ENCODE assay signal across 8 mouse cellular contexts in genomic region chr1:191419991-191420751, GRCm38 (mm10). TPM values are rescaled to one million over a fixed set of nuclear protein-coding genes. Genes with fewer than 3 reads are reported as not detected.
DNase-seq lines count a peak whose midpoint lies in the region; ATAC-seq and TF ChIP-seq lines count a peak whose summit lies in the region.

No protein-coding gene starts in this region.

- no peak overlapping the region for H3K4me2 ChIP-seq in stomach, embryonic 15.5 days
- H3K4me2 ChIP-seq in intestine, postnatal 0 days (replicated peaks; ENCODE audit: low read depth): no peak overlapping the region

- H3K4me3 ChIP-seq in stomach, embryonic 15.5 days (replicated peaks): no peak overlapping the region
- H3K4me3 ChIP-seq in intestine, postnatal 0 days (ENCODE audit: low read depth, low read length): no peak overlapping the region

- peak; percentile 43 for DNase-seq in ovary, postnatal 36 days (ENCODE audit: low spot score)
- DNase-seq in ovary, postnatal 14 days (ENCODE audit: low spot score): no peak
- DNase-seq in gastrocnemius, adult 8-10 months (ENCODE audit: low spot score in 2 of 2): peak; percentile 34 to 65
- DNase-seq in kidney, adult 9 months: peak; percentile 77
- no peak for DNase-seq in spleen, adult 12 weeks (ENCODE audit: low spot score)
- no peak for DNase-seq in spleen, postnatal 36 days (ENCODE audit: low spot score in 2 of 2)

- peak overlapping the region; percentile 49 for H3K27ac ChIP-seq in stomach, embryonic 15.5 days
- no peak overlapping the region for H3K27ac ChIP-seq in intestine, postnatal 0 days (ENCODE audit: low read depth, low read length)

- no peak overlapping the region for H3K9ac ChIP-seq in stomach, embryonic 15.5 days
- H3K9ac ChIP-seq in intestine, postnatal 0 days (ENCODE audit: low read depth, low read length): no peak overlapping the region; the same call in 1 of the 2 replicates

- no peaks in the 10 kb centered on the region for H3K36me3 ChIP-seq in stomach, embryonic 15.5 days
- no peaks in the 10 kb centered on the region for H3K36me3 ChIP-seq in intestine, postnatal 0 days (ENCODE audit: control insufficient read depth, insufficient read depth)

- 20% methylated on average over 8 of the region's 8 CpGs for WGBS in stomach, embryonic 15.5 days
- whole genome bisulfite sequencing in intestine, postnatal 0 days: 34% methylated on average over 8 of the region's 8 CpGs

- no peaks in the 10 kb centered on the region for H3K9me3 ChIP-seq in stomach, embryonic 15.5 days
- H3K9me3 ChIP-seq in intestine, postnatal 0 days (ENCODE audit: control insufficient read depth): no peaks in the 10 kb centered on the region

- peaks cover 8% of the 10 kb centered on the region; the same call in 1 of the 2 replicates for H3K4me1 ChIP-seq in stomach, embryonic 15.5 days
- H3K4me1 ChIP-seq in intestine, postnatal 0 days (replicated peaks; ENCODE audit: control insufficient read depth, insufficient read depth, low read length): no peaks in the 10 kb centered on the region; the same call in 1 of the 2 replicates

- no peak for TF ChIP-seq CTCF in intestine, postnatal 0 days (IDR thresholded peaks at IDR 0.05; ENCODE audit: low read depth)

- H3K27me3 ChIP-seq in stomach, embryonic 15.5 days (replicated peaks): no peaks in the 10 kb centered on the region
- H3K27me3 ChIP-seq in intestine, postnatal 0 days (replicated peaks; ENCODE audit: control insufficient read depth, insufficient read depth, low read length): no peaks in the 10 kb centered on the region

- no peak for ATAC-seq in stomach, embryonic 15.5 days (ENCODE audit: insufficient read depth, low FRiP score, low read depth)
- ATAC-seq in intestine, postnatal 0 days: no peak

RNA-seq across cellular contexts. Expression of gene Ppp2r5a, which starts 17.1 kb away (rescaled TPM):
- 10 to 100 TPM; 62.4 to 75.3 (median 67.2) TPM for total RNA-seq in gastrocnemius, adult 8-10 months (2022)
- 29.6 and 29.8 TPM in 2 replicates for polyA plus RNA-seq in stomach, embryonic 15.5 days (2015; fragmentation: Nextera tagmentation; extraction: Ambion mirVana)
- polyA plus RNA-seq in intestine, postnatal 0 days (2015; fragmentation: Nextera tagmentation; extraction: Ambion mirVana): 28.7 and 31.7 TPM in 2 replicates

Comparison
In these comparisons a context has a peak if more than half of its experiments do, and no peak if none do; other contexts are left out.
1. DNase-seq: peak in ovary, postnatal 36 days (single experiment), gastrocnemius, adult 8-10 months (2 of 2) and kidney, adult 9 months (single experiment); none in ovary, postnatal 14 days (single experiment), spleen, adult 12 weeks (single experiment) and spleen, postnatal 36 days (0 of 2).